Mouse (Mus musculus): ENCODE data around the gene Gprin1. TPM values are rescaled to one million over a fixed set of nuclear protein-coding genes. Genes with fewer than 3 reads are reported as not detected.
A peak's percentile ranks its signal among the peaks of the same experiment; 100 is the strongest.

Gene Gprin1
- polyA plus RNA-seq, 1 experiment = 0.05 TPM

GRCm38 (mm10) chr13:54702507-54702906 lies 47.2 kb downstream of the Gprin1 start:
- H3K4me1 ChIP-seq (ENCODE audit: control insufficient read depth, insufficient read depth, insufficient read length) = peaks cover 14% of the 10 kb centered on the region; the same call in 1 of the 2 replicates
- DNase-seq (ENCODE audit: low read depth in 1 of 2, low spot score in 2 of 2) = no peak
- H3K27me3 ChIP-seq (ENCODE audit: control insufficient read depth, insufficient read depth, low read length) = no peaks in the 10 kb centered on the region
- H3K4me3 ChIP-seq (ENCODE audit: extremely low read depth, insufficient read depth, insufficient read length) = no peak overlapping the region
- no peaks in the 10 kb centered on the region for H3K36me3 ChIP-seq (ENCODE audit: control insufficient read depth, insufficient read depth, low read length)
- peak overlapping the region; percentile 46; the same call in 1 of the 2 replicates for H3K27ac ChIP-seq (ENCODE audit: insufficient read depth, low read length)
- TF ChIP-seq POLR2A (IDR thresholded peaks at IDR 0.05; ENCODE audit: low read depth, low read length) = no peak
- no peak for TF ChIP-seq CTCF (IDR thresholded peaks at IDR 0.05; ENCODE audit: extremely low read depth, insufficient read depth, insufficient read length, insufficient replicate concordance)
- WGBS = 26% methylated on average over 7 of the region's 7 CpGs

DNA sequence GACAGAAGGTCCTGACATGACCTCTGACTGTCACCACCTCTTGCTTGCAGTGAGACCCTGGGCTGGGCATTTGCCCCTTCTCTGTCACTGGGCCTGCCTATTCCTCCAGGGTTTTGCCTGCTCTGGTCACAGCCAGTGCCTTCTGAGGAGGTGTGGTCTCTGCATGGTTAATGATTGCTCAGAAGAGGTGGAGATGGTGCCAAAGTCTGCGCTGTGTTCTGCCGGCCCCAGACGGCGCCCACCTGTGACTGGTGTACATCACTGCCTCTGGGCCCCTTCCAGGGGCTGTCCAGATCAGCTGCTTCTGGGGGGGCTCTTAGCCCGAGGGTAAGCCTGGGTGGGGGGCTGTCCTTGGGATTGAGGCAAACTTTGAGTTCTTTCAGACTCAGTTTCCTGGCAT lies 48.4 kb downstream of the Gprin1 start, which contains the start of gene Cdhr2:
Gene Cdhr2 (plus strand): TSS at position 219 of the 400 bp plus-strand sequence.
- 83% methylated on average over 5 of the region's 5 CpGs for WGBS
- Histone ChIP-seq H3K4me3 (ENCODE audit: extremely low read depth, insufficient read depth, insufficient read length) (no peak within 1 kb of the TSS), H3K4me1 (ENCODE audit: control insufficient read depth, insufficient read depth, insufficient read length) (peaks cover 14% of the 10 kb centered on the region; the same call in 1 of the 2 replicates), H3K36me3 (ENCODE audit: control insufficient read depth, insufficient read depth, low read length) (no peaks in the 10 kb centered on the region), H3K27me3 (ENCODE audit: control insufficient read depth, insufficient read depth, low read length) (no peaks in the 10 kb centered on the region), H3K27ac (ENCODE audit: insufficient read depth, low read length) (peak within 1 kb of the TSS; percentile 46; the same call in 1 of the 2 replicates)
- no peak for DNase-seq (ENCODE audit: low read depth in 1 of 2, low spot score in 2 of 2)
- TF ChIP-seq POLR2A (IDR thresholded peaks at IDR 0.05; ENCODE audit: low read depth, low read length) = no peak
- no peak for TF ChIP-seq CTCF (IDR thresholded peaks at IDR 0.05; ENCODE audit: extremely low read depth, insufficient read depth, insufficient read length, insufficient replicate concordance)

DNA sequence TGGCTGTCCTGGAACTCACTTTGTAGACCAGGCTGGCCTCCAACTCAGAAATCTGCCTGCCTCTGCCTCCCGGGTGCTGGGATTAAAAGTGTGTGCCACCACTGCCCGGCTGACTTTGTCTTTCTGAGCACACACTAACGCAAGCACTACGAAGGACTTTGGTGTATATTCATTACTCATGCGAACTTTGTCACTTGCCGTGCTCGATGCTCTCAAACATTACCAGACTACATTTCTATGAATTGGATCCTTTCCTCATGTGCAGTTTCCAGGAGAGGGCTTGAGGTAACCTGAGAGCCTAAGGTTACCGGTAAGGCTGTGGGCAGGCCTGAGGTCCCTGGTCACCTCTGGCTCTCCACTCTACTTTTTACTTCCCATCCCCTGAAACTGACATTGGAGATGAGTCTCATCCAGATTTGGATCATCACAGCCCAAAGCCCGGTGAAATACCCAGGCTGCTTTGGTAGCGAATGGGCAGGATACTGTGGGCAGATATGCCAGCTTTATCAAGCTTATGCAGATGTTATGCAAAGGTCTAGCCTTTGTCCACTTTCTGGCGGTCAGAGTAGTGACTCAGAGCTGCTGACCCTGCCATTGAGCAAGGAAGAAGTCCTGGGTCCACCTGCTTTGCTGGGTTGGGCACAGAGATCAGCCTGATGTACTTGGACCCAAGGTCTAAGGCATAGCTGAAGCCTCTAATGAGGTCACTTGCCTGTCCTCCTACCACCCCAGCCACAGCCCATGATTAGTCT lies 54.0 kb downstream of the Gprin1 start:
- Histone ChIP-seq H3K27me3 (ENCODE audit: control insufficient read depth, insufficient read depth, low read length) (no peaks in the 10 kb centered on the region), H3K27ac (ENCODE audit: insufficient read depth, low read length) (no peak overlapping the region), H3K4me3 (ENCODE audit: extremely low read depth, insufficient read depth, insufficient read length) (no peak overlapping the region), H3K4me1 (ENCODE audit: control insufficient read depth, insufficient read depth, insufficient read length) (peaks cover 15% of the 10 kb centered on the region), H3K36me3 (ENCODE audit: control insufficient read depth, insufficient read depth, low read length) (no peaks in the 10 kb centered on the region)
- WGBS = 90% methylated on average over 11 of the region's 11 CpGs
- DNase-seq (ENCODE audit: low read depth in 1 of 2, low spot score in 2 of 2) = no peak
- TF ChIP-seq POLR2A (IDR thresholded peaks at IDR 0.05; ENCODE audit: low read depth, low read length) = no peak

DNA sequence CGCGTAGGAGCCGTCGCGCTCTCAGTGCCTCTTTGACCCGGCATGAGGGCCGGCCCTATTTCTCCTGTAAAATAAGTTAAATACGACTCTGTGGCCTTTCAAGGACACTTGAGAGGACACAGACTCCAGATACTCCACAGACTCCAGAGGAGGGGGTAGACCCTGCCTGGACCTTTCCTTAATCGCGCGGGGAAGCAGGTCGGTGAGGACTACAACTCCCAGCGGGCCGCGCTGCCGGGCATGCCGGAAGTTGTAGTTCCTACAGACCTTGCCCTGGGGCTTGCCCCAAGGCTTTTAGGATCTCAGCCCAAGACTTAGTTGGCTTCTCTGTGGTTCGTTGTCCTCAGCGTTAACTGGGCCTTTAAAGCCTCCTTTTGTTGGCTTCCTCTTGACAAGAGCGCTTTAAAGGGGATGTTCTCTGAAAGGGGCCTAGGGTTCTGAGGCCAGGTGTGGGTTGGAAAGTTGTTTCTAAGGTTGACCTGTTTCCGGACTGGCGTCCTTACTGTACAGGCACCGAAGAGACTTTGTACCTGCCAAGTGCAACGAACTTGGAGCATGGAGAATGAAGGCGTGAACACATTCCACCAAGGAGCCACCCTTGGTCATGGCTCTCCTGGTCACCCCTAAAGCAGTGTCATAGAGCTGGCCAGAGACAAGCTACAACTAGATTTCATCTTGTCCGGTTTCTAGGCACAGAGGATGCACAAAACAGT lies 55.2 kb downstream of the Gprin1 start:
- Histone ChIP-seq H3K36me3 (ENCODE audit: control insufficient read depth, insufficient read depth, low read length) (no peaks in the 10 kb centered on the region), H3K4me1 (ENCODE audit: control insufficient read depth, insufficient read depth, insufficient read length) (peaks cover 20% of the 10 kb centered on the region), H3K27ac (ENCODE audit: insufficient read depth, low read length) (peak overlapping the region; percentile 98), H3K27me3 (ENCODE audit: control insufficient read depth, insufficient read depth, low read length) (no peaks in the 10 kb centered on the region), H3K4me3 (ENCODE audit: extremely low read depth, insufficient read depth, insufficient read length) (peak overlapping the region; percentile 75)
- no peak for TF ChIP-seq CTCF (IDR thresholded peaks at IDR 0.05; ENCODE audit: extremely low read depth, insufficient read depth, insufficient read length, insufficient replicate concordance)
- peak; percentile 30; the same call in 1 of the 2 replicates for TF ChIP-seq POLR2A (IDR thresholded peaks at IDR 0.05; ENCODE audit: low read depth, low read length)
- DNase-seq (ENCODE audit: low read depth in 1 of 2, low spot score in 2 of 2) = peak in 1 of 2 experiments; percentile 86
- WGBS = 13% methylated on average over 26 of the region's 26 CpGs

DNA sequence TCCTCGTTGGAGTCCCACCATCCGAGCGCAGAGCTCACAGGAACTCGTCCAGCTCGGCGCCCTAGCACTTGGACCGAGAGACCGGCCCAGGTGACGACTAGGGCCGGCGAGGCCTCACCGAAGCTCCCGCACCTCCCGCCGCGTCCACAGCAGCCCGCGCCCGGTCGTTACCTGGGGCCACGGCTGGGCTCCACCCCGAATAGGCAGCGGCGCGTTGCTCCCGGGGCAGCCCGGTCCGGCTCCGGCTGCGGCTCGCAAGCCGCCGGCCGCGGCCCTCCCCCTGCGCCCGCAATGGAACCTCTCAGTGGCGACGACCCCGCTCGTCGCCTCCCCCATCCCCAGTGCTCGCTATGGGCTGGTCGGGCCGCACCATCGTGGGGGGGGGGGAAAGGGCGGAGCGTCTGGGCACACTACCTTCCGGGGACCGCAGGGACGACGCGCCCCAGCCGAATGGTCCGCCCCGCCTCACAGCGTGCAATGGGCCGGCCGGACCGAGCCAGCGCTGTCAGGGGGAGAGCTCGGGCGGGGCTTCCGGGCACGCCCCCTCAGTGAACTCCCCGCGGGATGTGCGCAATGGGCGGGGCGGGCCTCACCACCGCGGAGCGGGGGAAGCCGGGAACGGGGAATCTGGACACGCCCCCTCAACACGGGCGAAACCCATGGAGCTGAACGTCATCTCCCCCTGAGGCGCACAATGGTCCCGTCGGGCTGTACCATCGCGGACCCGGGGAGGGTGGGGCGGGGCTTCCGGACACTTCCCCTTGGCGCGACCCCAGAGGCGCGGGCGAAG lies 55.9 kb downstream of the Gprin1 start, which contains the start of gene Rnf44:
Gene Rnf44 (minus strand): TSS at position 350 of the 790 bp plus-strand sequence.
- peak; percentile 98 to 99 for DNase-seq (ENCODE audit: low read depth in 1 of 2, low spot score in 2 of 2)
- TF ChIP-seq POLR2A (IDR thresholded peaks at IDR 0.05; ENCODE audit: low read depth, low read length) (peak; percentile 45), CTCF (IDR thresholded peaks at IDR 0.05; ENCODE audit: extremely low read depth, insufficient read depth, insufficient read length, insufficient replicate concordance) (no peak)
- no peaks in the 10 kb centered on the region for H3K27me3 ChIP-seq (ENCODE audit: control insufficient read depth, insufficient read depth, low read length)
- H3K4me3 ChIP-seq (ENCODE audit: extremely low read depth, insufficient read depth, insufficient read length) = peak within 1 kb of the TSS; percentile 75
- 1% methylated on average over 86 of the region's 92 CpGs for WGBS
- H3K4me1 ChIP-seq (ENCODE audit: control insufficient read depth, insufficient read depth, insufficient read length) = peaks cover 20% of the 10 kb centered on the region
- H3K27ac ChIP-seq (ENCODE audit: insufficient read depth, low read length) = peak within 1 kb of the TSS; percentile 98
- no peaks in the 10 kb centered on the region for H3K36me3 ChIP-seq (ENCODE audit: control insufficient read depth, insufficient read depth, low read length)

DNA sequence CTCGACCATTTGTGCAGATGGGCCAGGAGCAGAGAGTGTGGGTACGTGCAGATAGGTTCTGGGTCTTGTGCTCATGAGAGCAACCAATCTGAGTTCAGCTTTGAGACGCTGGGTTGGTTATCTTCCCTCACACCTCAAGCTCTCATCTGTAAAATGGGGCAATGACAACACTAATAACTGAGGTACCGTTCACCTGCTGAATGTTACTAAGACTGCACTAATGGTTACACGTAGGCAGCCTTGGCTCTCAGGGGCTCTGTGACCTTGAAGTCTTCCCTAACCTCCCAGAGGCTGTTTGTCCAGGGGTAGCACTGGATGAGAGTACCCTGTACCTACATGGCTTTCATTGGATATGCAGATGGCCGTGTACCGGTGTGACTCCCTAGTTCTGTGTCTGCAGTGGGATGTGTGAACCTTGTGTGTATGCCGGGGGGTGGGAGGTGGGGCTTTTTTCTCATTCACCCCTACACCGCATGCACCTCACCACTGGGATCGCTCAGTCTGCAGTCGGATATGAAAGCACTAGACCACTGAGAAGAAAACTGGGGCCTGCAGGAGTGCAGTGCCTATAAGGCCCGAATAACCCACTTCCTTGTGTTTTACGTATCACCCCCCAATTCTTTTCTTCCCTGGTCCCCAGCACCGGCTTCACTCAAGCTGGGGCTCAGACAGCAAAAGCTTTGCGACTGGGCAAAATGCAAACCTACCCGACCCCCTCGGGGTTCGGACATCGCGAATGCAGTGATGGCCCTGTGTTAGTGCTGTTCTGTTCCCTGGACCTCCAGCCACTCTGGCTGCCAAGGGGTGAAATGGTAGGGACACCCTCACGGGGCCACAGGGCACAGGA lies 56.7 kb downstream of the Gprin1 start:
- Histone ChIP-seq H3K27me3 (ENCODE audit: control insufficient read depth, insufficient read depth, low read length) (no peaks in the 10 kb centered on the region), H3K27ac (ENCODE audit: insufficient read depth, low read length) (peak overlapping the region; percentile 98), H3K4me1 (ENCODE audit: control insufficient read depth, insufficient read depth, insufficient read length) (peaks cover 20% of the 10 kb centered on the region), H3K36me3 (ENCODE audit: control insufficient read depth, insufficient read depth, low read length) (no peaks in the 10 kb centered on the region), H3K4me3 (ENCODE audit: extremely low read depth, insufficient read depth, insufficient read length) (peak overlapping the region; percentile 69)
- TF ChIP-seq POLR2A (IDR thresholded peaks at IDR 0.05; ENCODE audit: low read depth, low read length) (no peak), CTCF (IDR thresholded peaks at IDR 0.05; ENCODE audit: extremely low read depth, insufficient read depth, insufficient read length, insufficient replicate concordance) (no peak)
- 6% methylated on average over 21 of the region's 21 CpGs for WGBS
- no peak for DNase-seq (ENCODE audit: low read depth in 1 of 2, low spot score in 2 of 2)

Data from spleen, adult 2 months (tissue).